Mouse (Mus musculus) C2C12 (cell line): ENCODE measurements around the gene Caln1. TPM values are rescaled to one million over a fixed set of nuclear protein-coding genes. Genes with fewer than 3 reads are reported as not detected.

Experiments used
- H3K27me3 ChIP-seq: one replicate; pipeline ENCODE4 v1.6.1; 2011; ENCODE audit not compliant: control insufficient read depth, insufficient read depth, insufficient read length
- H3K36me3 ChIP-seq: one replicate; pipeline ENCODE4 v1.6.1; 2011; ENCODE audit not compliant: control insufficient read depth, insufficient read depth
- H3K4me3 ChIP-seq: one replicate; pipeline ENCODE4 v1.5.1; 2011; ENCODE audit warnings: mild to moderate bottlenecking, control low read depth; ENCODE audit not compliant: poor library complexity, insufficient read depth, severe bottlenecking
- H3K79me2 ChIP-seq: one replicate; pipeline ENCODE4 v1.6.1; 2011; ENCODE audit not compliant: control insufficient read depth, insufficient read depth
- H3K79me3 ChIP-seq: one replicate; pipeline ENCODE4 v1.6.1; 2011; ENCODE audit warnings: low read depth, control low read depth
- H3ac ChIP-seq: one replicate; pipeline ENCODE3; 2011; ENCODE audit warnings: low read depth; ENCODE audit not compliant: control insufficient read depth, insufficient read length
- CEBPB ChIP-seq: IDR thresholded peaks from one replicate; pipeline ENCODE4 v1.6.1; 2011; ENCODE audit warnings: low read depth, mild to moderate bottlenecking, control low read depth, moderate library complexity
- CTCF ChIP-seq: IDR thresholded peaks from one replicate; pipeline ENCODE4 v1.5.1; 2011; ENCODE audit not compliant: control insufficient read depth, insufficient read depth, insufficient read length
- FOSL1 ChIP-seq: IDR thresholded peaks from one replicate; pipeline ENCODE4 v1.8.0; 2011; ENCODE audit warnings: mild to moderate bottlenecking, low read length; ENCODE audit not compliant: poor library complexity, insufficient read depth, severe bottlenecking
- MAX ChIP-seq: IDR thresholded peaks from one replicate; pipeline ENCODE4 v1.6.1; 2011; ENCODE audit warnings: mild to moderate bottlenecking, control low read depth
- MYOD1 ChIP-seq: IDR thresholded peaks from one replicate; pipeline ENCODE4 v1.6.1; 2011; ENCODE audit warnings: low read depth; ENCODE audit not compliant: control insufficient read depth, insufficient read length
- MYOG ChIP-seq: IDR thresholded peaks from one replicate; pipeline ENCODE4 v1.6.1; 2011; ENCODE audit not compliant: control insufficient read depth, insufficient read length; ENCODE audit errors: extremely low read depth
- USF1 ChIP-seq: IDR thresholded peaks from one replicate; pipeline ENCODE4 v1.6.1; 2011; ENCODE audit warnings: low read depth, mild to moderate bottlenecking, control low read depth, moderate library complexity
- polyA plus RNA-seq: library from polyadenylated mRNA; unstranded; fragments of >200 nt; fragmentation: generic; extraction: Trizol; gene quantifications from one replicate; pipeline ENCODE4 v1.2.1, GENCODE M21; 2012; ENCODE audit warnings: missing spikeins

Gene Caln1
- polyA plus RNA-seq, 1 experiment: 0.02 TPM

DNA sequence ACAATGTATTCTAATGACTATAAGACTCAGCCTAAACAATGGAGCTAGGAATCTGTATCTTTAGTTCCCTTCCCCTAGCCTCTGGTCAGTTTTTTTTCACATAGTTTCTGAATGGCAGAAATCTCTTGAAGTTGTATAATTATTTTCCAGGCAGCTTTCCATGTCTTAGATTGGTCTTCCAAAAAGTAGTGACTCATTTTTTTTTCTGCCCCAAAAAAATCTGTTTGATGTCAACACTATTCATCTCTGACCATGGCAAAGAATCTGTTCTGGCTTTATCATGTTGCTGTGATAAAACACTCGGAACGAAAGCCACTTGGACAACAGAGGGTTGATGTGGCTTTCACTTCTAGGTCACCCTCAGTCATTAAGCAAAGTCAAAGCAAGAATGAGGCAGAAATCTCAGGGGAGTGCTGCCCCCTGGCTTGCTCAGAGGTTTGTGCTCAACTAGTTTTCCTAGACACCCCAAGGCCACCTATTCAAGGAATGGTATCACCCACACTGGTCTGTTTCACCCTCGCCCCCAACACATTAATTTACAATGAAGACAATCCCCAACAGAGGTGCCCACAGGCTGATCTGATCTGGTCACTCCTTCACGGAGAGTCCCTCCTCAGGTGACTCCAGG lies 450.9 kb downstream of the Caln1 start:
- no peak overlapping the region for H3ac ChIP-seq
- TF ChIP-seq FOSL1: no peak
- TF ChIP-seq MYOG: no peak
- no peak for TF ChIP-seq CEBPB
- TF ChIP-seq CTCF: no peak
- no peak for TF ChIP-seq USF1
- TF ChIP-seq MAX: no peak
- no peak for TF ChIP-seq MYOD1
- H3K79me2 ChIP-seq: no peaks in the 10 kb centered on the region
- no peak overlapping the region for H3K4me3 ChIP-seq
- H3K36me3 ChIP-seq: no peaks in the 10 kb centered on the region
- no peaks in the 10 kb centered on the region for H3K27me3 ChIP-seq
- no peaks in the 10 kb centered on the region for H3K79me3 ChIP-seq

DNA sequence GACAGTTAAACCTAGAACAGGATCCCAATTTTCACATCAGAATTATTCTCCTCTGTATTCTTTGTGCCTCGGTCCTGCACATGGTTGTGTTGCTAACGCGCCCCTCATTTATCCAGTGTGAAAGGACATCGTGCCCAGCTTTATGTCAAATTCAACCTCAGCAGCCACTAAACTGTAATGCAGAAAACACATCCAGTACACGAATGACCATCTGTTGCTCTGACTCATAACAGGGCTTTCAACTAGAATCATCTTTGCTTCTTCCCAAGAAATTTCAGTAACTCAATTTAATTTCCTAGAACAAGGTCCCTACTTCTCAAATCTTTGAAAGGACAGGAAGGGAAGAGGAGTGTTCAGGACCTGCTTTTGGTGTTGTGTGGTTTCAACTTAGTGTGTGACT lies 451.4 kb downstream of the Caln1 start:
- H3K4me3 ChIP-seq: no peak overlapping the region
- H3K36me3 ChIP-seq: no peaks in the 10 kb centered on the region
- H3K79me2 ChIP-seq: no peaks in the 10 kb centered on the region
- H3ac ChIP-seq: no peak overlapping the region
- TF ChIP-seq MYOG: no peak
- TF ChIP-seq MYOD1: no peak
- no peak for TF ChIP-seq USF1
- no peak for TF ChIP-seq CTCF
- TF ChIP-seq MAX: no peak
- TF ChIP-seq CEBPB: no peak
- no peak for TF ChIP-seq FOSL1
- H3K27me3 ChIP-seq: no peaks in the 10 kb centered on the region
- no peaks in the 10 kb centered on the region for H3K79me3 ChIP-seq

- TF ChIP-seq MAX (no peak), MYOD1 (no peak), CEBPB (no peak), USF1 (no peak), FOSL1 (no peak), MYOG (no peak), CTCF (no peak)
- H3K79me3 ChIP-seq: no peaks in the 10 kb centered on the region
- H3K36me3 ChIP-seq: no peaks in the 10 kb centered on the region
- H3K79me2 ChIP-seq: no peaks in the 10 kb centered on the region
- no peak overlapping the region for H3ac ChIP-seq
- H3K27me3 ChIP-seq: no peaks in the 10 kb centered on the region
- H3K4me3 ChIP-seq: no peak overlapping the region
These were observed 456.5 kb downstream of the Caln1 start for GRCm38 (mm10) chr5:130825797-130826196.

DNA sequence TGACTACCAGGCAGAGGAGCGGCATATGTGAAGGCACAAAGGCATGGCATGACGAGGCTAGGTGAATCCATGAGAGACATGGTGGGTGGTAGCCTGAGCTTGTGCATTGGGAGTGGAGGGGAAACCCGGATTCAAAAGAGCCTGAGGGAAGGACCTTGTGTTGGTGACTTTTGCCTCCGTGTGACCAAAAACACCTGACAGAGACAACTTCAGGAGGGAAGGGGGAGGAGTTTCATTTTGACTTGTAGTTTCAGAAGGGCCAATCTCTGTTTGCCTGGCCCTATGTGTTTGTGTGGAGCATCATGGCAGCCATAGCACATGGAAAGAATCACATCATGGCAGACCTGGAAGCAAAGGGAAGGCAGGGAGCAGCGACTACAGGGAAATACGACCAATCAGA lies 479.3 kb downstream of the Caln1 start:
- no peak overlapping the region for H3ac ChIP-seq
- H3K4me3 ChIP-seq: no peak overlapping the region
- no peaks in the 10 kb centered on the region for H3K27me3 ChIP-seq
- no peaks in the 10 kb centered on the region for H3K79me2 ChIP-seq
- H3K79me3 ChIP-seq: no peaks in the 10 kb centered on the region
- H3K36me3 ChIP-seq: no peaks in the 10 kb centered on the region
- TF ChIP-seq MAX (no peak), CTCF (no peak), MYOG (no peak), FOSL1 (no peak), MYOD1 (no peak), USF1 (no peak), CEBPB (no peak)

DNA sequence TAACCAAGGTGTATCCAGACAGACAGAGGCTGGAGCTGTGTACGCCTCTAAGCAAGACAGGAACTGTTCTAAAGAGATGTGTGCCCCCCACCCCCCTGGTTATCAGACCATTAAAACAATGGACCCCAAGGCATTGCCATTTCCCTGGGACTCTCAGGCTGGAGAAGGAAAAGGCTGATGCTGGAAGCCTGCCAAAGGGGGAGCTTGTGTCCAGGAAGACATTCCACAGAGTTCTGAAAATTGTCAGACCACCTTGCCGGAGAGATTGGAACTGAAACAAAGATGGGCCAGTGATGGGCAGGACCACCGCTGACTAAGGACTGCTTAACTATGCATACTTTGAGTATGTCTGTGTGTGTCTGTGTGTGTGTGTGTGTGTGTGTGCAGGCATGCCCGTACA lies 480.4 kb downstream of the Caln1 start:
- no peaks in the 10 kb centered on the region for H3K79me2 ChIP-seq

DNA sequence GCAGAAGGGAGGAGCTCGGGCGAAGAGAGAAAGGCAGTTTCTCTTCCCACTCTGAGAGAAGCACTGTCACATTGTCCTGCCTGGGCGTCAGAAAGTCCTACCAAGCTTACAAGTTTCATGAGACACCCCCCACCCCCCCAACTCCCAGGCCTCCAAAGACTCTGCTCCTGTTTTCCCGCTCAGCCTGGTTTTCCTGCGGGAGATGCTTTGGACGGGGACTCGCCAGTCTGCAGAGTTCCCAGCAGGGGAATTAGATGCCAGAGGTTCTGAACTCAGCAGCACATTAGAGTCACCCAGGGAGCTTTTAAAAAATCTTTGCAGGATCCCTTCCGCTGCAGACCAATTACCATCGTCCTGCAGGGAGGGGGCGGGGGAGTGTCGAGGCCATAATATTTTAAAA lies 482.9 kb downstream of the Caln1 start:
- H3K79me2 ChIP-seq: no peaks in the 10 kb centered on the region
- TF ChIP-seq CEBPB (no peak), CTCF (no peak), MAX (no peak)
- H3K27me3 ChIP-seq: no peaks in the 10 kb centered on the region
- H3K79me3 ChIP-seq: no peaks in the 10 kb centered on the region
- H3ac ChIP-seq: no peak overlapping the region
- H3K4me3 ChIP-seq: no peak overlapping the region
- no peaks in the 10 kb centered on the region for H3K36me3 ChIP-seq

More for the DNA sequence above, 480.4 kb downstream of the Caln1 start:
- TF ChIP-seq USF1: no peak
- TF ChIP-seq FOSL1: no peak
- no peak for TF ChIP-seq MYOG
- TF ChIP-seq MYOD1: no peak
- no peak for TF ChIP-seq MAX
- Histone ChIP-seq H3K79me3 (no peaks in the 10 kb centered on the region), H3ac (no peak overlapping the region), H3K27me3 (no peaks in the 10 kb centered on the region), H3K4me3 (no peak overlapping the region), H3K36me3 (no peaks in the 10 kb centered on the region)
